Mouse (Mus musculus): Measurements from ENCODE around the gene Fitm2. TPM values are rescaled to one million over a fixed set of nuclear protein-coding genes. Genes with fewer than 3 reads are reported as not detected.

The Fitm2 gene
- polyA plus RNA-seq, 1 experiment from 2014 or later, result 11.6 TPM

- Histone ChIP-seq H3K4me1 (ENCODE audit: control insufficient read depth, insufficient read depth, low read length) (peaks cover 14% of the 10 kb centered on the region), H3K9ac (ENCODE audit: low read length) (no peak overlapping the region), H3K9me3 (replicated peaks; ENCODE audit: control insufficient read depth, low read length) (no peaks in the 10 kb centered on the region), H3K4me3 (replicated peaks; ENCODE audit: low read length) (no peak overlapping the region), H3K27ac (ENCODE audit: low read length) (no peak overlapping the region), H3K36me3 (ENCODE audit: control insufficient read depth, insufficient read depth, low read length) (no peaks in the 10 kb centered on the region), H3K27me3 (ENCODE audit: control insufficient read depth, insufficient read depth, low read length) (no peaks in the 10 kb centered on the region), H3K4me2 (ENCODE audit: low read depth, low read length) (no peak overlapping the region)
- 72% methylated on average over 9 of the region's 9 CpGs for WGBS
- ATAC-seq (ENCODE audit: insufficient read depth, low FRiP score), result no peak
Observed at GRCm38 (mm10) chr2:163422895-163423660, 49.4 kb downstream of the Fitm2 start.

DNA sequence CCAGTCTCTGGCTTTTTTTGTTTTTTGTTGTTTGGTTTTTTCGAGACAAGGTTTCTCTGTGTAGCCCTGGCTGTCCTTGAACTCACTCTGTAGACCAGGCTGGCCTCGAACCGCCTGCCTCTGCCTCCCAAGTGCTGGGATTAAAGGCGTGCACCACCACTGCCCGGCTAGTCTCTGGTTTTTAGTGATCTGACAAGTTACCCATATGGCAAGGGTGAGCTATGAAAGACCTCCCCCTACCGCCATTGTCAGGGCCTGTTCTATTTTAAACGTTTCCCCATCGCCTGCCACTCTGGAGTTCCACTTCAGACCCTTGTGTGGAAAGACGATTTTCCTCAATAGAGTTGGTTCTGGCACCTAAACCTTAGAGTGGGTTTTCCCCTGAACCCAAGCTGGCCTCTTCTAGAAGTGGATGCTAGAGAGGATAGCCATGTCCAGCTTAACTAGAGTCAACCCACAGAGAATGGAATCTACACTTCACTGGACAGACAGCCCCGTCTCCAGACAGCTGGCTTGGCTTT, 52.0 kb downstream of the Fitm2 start:
- Histone ChIP-seq H3K27ac (ENCODE audit: low read length) (no peak overlapping the region), H3K36me3 (ENCODE audit: control insufficient read depth, insufficient read depth, low read length) (no peaks in the 10 kb centered on the region), H3K9me3 (replicated peaks; ENCODE audit: control insufficient read depth, low read length) (no peaks in the 10 kb centered on the region), H3K4me2 (ENCODE audit: low read depth, low read length) (peak overlapping the region; percentile 70), H3K4me3 (replicated peaks; ENCODE audit: low read length) (peak overlapping the region; percentile 99), H3K4me1 (ENCODE audit: control insufficient read depth, insufficient read depth, low read length) (peaks cover 22% of the 10 kb centered on the region), H3K27me3 (ENCODE audit: control insufficient read depth, insufficient read depth, low read length) (no peaks in the 10 kb centered on the region), H3K9ac (ENCODE audit: low read length) (peak overlapping the region; percentile 92)
- no peak for ATAC-seq (ENCODE audit: insufficient read depth, low FRiP score)
- 26% methylated on average over 10 of the region's 10 CpGs for WGBS

GRCm38 (mm10) chr2:163419346-163420045, 52.9 kb downstream of the Fitm2 start:
- Histone ChIP-seq H3K27ac (ENCODE audit: low read length) (peak overlapping the region; percentile 83), H3K9ac (ENCODE audit: low read length) (peak overlapping the region; percentile 94), H3K4me1 (ENCODE audit: control insufficient read depth, insufficient read depth, low read length) (peaks cover 22% of the 10 kb centered on the region), H3K4me2 (ENCODE audit: low read depth, low read length) (peak overlapping the region; percentile 70), H3K27me3 (ENCODE audit: control insufficient read depth, insufficient read depth, low read length) (no peaks in the 10 kb centered on the region), H3K9me3 (replicated peaks; ENCODE audit: control insufficient read depth, low read length) (no peaks in the 10 kb centered on the region), H3K36me3 (ENCODE audit: control insufficient read depth, insufficient read depth, low read length) (no peaks in the 10 kb centered on the region), H3K4me3 (replicated peaks; ENCODE audit: low read length) (peak overlapping the region; percentile 99)
- 0% methylated on average over 71 of the region's 71 CpGs for WGBS
- ATAC-seq (ENCODE audit: insufficient read depth, low FRiP score), result peak; percentile 99

DNA sequence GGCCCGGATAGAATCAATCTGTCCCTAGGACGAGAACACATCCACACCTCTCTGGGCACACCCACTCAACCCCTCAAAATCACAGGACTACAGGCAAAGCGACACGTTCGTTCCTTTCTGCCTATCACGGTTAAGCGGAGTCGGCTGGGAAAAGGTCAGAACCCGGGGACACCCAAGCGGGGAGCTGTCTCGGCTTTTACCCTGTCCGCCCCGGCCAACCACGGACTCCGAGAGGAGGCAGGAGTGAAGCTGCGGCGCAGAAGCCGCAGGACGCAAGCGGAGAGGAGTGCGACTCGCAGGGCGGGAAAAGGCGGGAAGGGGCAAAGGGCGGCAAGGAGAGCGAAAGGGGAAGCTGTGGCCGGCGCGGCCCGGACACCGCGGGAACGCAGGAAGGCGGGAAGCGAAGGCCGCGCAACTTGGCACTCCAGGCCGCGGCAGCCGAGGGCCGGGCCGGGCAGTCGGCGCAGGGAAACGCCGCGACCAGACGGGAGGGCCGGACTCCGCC, 53.5 kb downstream of the Fitm2 start:
- peak overlapping the region; percentile 94 for H3K4me2 ChIP-seq (ENCODE audit: low read depth, low read length)
- peak overlapping the region; percentile 83 for H3K27ac ChIP-seq (ENCODE audit: low read length)
- no peaks in the 10 kb centered on the region for H3K9me3 ChIP-seq (replicated peaks; ENCODE audit: control insufficient read depth, low read length)
- H3K4me1 ChIP-seq (ENCODE audit: control insufficient read depth, insufficient read depth, low read length), result peaks cover 22% of the 10 kb centered on the region
- peak; percentile 57 for ATAC-seq (ENCODE audit: insufficient read depth, low FRiP score)
- WGBS, result under 1% methylated on average over 50 of the region's 50 CpGs
- no peaks in the 10 kb centered on the region for H3K27me3 ChIP-seq (ENCODE audit: control insufficient read depth, insufficient read depth, low read length)
- peak overlapping the region; percentile 94 for H3K9ac ChIP-seq (ENCODE audit: low read length)
- H3K36me3 ChIP-seq (ENCODE audit: control insufficient read depth, insufficient read depth, low read length), result no peaks in the 10 kb centered on the region
- H3K4me3 ChIP-seq (replicated peaks; ENCODE audit: low read length), result peak overlapping the region; percentile 99

- ATAC-seq (ENCODE audit: insufficient read depth, low FRiP score), result no peak
- Histone ChIP-seq H3K4me3 (replicated peaks; ENCODE audit: low read length) (peak overlapping the region; percentile 99), H3K9me3 (replicated peaks; ENCODE audit: control insufficient read depth, low read length) (no peaks in the 10 kb centered on the region), H3K4me1 (ENCODE audit: control insufficient read depth, insufficient read depth, low read length) (peaks cover 22% of the 10 kb centered on the region), H3K4me2 (ENCODE audit: low read depth, low read length) (peak overlapping the region; percentile 94), H3K27ac (ENCODE audit: low read length) (no peak overlapping the region), H3K27me3 (ENCODE audit: control insufficient read depth, insufficient read depth, low read length) (no peaks in the 10 kb centered on the region), H3K36me3 (ENCODE audit: control insufficient read depth, insufficient read depth, low read length) (no peaks in the 10 kb centered on the region), H3K9ac (ENCODE audit: low read length) (peak overlapping the region; percentile 94; the same call in 1 of the 2 replicates)
Observed at GRCm38 (mm10) chr2:163417830-163418229, 54.6 kb downstream of the Fitm2 start.

GRCm38 (mm10) chr2:163417026-163417425, 55.4 kb downstream of the Fitm2 start:
- no peaks in the 10 kb centered on the region for H3K27me3 ChIP-seq (ENCODE audit: control insufficient read depth, insufficient read depth, low read length)
- 74% methylated on average over 6 of the region's 6 CpGs for WGBS
- no peak overlapping the region for H3K9ac ChIP-seq (ENCODE audit: low read length)
- peaks cover 22% of the 10 kb centered on the region for H3K4me1 ChIP-seq (ENCODE audit: control insufficient read depth, insufficient read depth, low read length)
- H3K4me3 ChIP-seq (replicated peaks; ENCODE audit: low read length), result no peak overlapping the region
- no peak for ATAC-seq (ENCODE audit: insufficient read depth, low FRiP score)
- no peak overlapping the region for H3K4me2 ChIP-seq (ENCODE audit: low read depth, low read length)
- no peaks in the 10 kb centered on the region for H3K36me3 ChIP-seq (ENCODE audit: control insufficient read depth, insufficient read depth, low read length)
- no peaks in the 10 kb centered on the region for H3K9me3 ChIP-seq (replicated peaks; ENCODE audit: control insufficient read depth, low read length)
- no peak overlapping the region for H3K27ac ChIP-seq (ENCODE audit: low read length)

Other genes starting within 250 kb of the Fitm2 start
- 8.5 and 11.2 TPM in 2 replicates for gene Jph2, start 74.6 kb downstream of the Fitm2 start, polyA plus RNA-seq (2015; fragmentation: Nextera tagmentation; extraction: Ambion mirVana)
- 79.0 and 86.1 TPM in 2 replicates for gene Oser1, start 47.9 kb downstream of the Fitm2 start, polyA plus RNA-seq (2015; fragmentation: Nextera tagmentation; extraction: Ambion mirVana)
- 5.2 and 5.3 TPM in 2 replicates for gene Gdap1l1, start 34.2 kb downstream of the Fitm2 start, polyA plus RNA-seq (2015; fragmentation: Nextera tagmentation; extraction: Ambion mirVana)
- gene R3hdml, start 19.7 kb upstream of the Fitm2 start, polyA plus RNA-seq (2015; fragmentation: Nextera tagmentation; extraction: Ambion mirVana), result not detected in 2 replicates
- gene Hnf4a, start 34.2 kb upstream of the Fitm2 start, polyA plus RNA-seq (2015; fragmentation: Nextera tagmentation; extraction: Ambion mirVana), result 34.1 and 41.4 TPM in 2 replicates
- 31.4 and 33.3 TPM in 2 replicates for gene Ttpal, start 129.7 kb upstream of the Fitm2 start, polyA plus RNA-seq (2015; fragmentation: Nextera tagmentation; extraction: Ambion mirVana)
- gene Serinc3, start 172.5 kb upstream of the Fitm2 start, polyA plus RNA-seq (2015; fragmentation: Nextera tagmentation; extraction: Ambion mirVana), result 59.2 and 62.2 TPM in 2 replicates
- gene Pkig, start 185.8 kb upstream of the Fitm2 start, polyA plus RNA-seq (2015; fragmentation: Nextera tagmentation; extraction: Ambion mirVana), result 91.2 and 107 TPM in 2 replicates

All from stomach, embryonic 16.5 days (tissue).